Mouse (Mus musculus) intestine, embryonic 14.5 days (tissue): ENCODE data around the gene Serpina5. TPM values are rescaled to one million over a fixed set of nuclear protein-coding genes. Genes with fewer than 3 reads are reported as not detected.
A peak's percentile ranks its signal among the peaks of the same experiment; 100 is the strongest.

Experiments used
- ATAC-seq: fragments of 200-750 bp; cut with Nextera tagmentation; replicated peaks from 2 replicates; pipeline ENCODE4 v1.8.0; 2017; ENCODE audit warnings: low read depth, moderate number of reproducible peaks, moderate TSS enrichment, moderate library complexity; ENCODE audit not compliant: low FRiP score, low TSS enrichment
- DNase-seq: peaks from one replicate; pipeline ENCODE4 v3.0.0-alpha.2; 2018; ENCODE audit warnings: low spot score
- H3K27ac ChIP-seq: fragments of 300-500 bp; sonication (generic); 2 replicates; pipeline ENCODE4 v1.5.1; 2014; ENCODE audit warnings: low read depth, mild to moderate bottlenecking, control low read depth
- H3K27me3 ChIP-seq: fragments of 300-500 bp; sonication (generic); replicated peaks from 2 replicates; pipeline ENCODE4 v1.6.1; 2014; ENCODE audit warnings: low read length, control low read depth; ENCODE audit not compliant: control insufficient read depth, insufficient read depth
- H3K36me3 ChIP-seq: fragments of 300-500 bp; sonication (generic); 2 replicates; pipeline ENCODE4 v1.6.1; 2014; ENCODE audit warnings: low read length, control low read depth; ENCODE audit not compliant: control insufficient read depth, insufficient read depth
- H3K4me1 ChIP-seq: fragments of 300-500 bp; sonication (generic); replicated peaks from 2 replicates; pipeline ENCODE4 v1.6.1; 2014; ENCODE audit warnings: low read length, control low read depth, mixed read lengths; ENCODE audit not compliant: control insufficient read depth, insufficient read depth
- H3K4me2 ChIP-seq: fragments of 300-500 bp; sonication (generic); 2 replicates; pipeline ENCODE4 v1.6.1; 2014; ENCODE audit warnings: low read length
- H3K4me3 ChIP-seq: fragments of 300-500 bp; sonication (generic); 2 replicates; pipeline ENCODE4 v1.5.1; 2014; ENCODE audit warnings: low read depth, low read length, control low read depth, mixed read lengths
- H3K9ac ChIP-seq: fragments of 300-500 bp; sonication (generic); 2 replicates; pipeline ENCODE4 v1.6.1; 2014; ENCODE audit warnings: mild to moderate bottlenecking, low read length
- H3K9me3 ChIP-seq: fragments of 300-500 bp; sonication (generic); 2 replicates; pipeline ENCODE4 v1.6.1; 2016; ENCODE audit warnings: low read length, control low read depth; ENCODE audit not compliant: control insufficient read depth
- WGBS: fragments of 180-500 bp; shearing (Covaris S2); extraction: QIAGEN DNeasy Blood & Tissue Kit; methylation state at CpG from one replicate; pipeline ENCODE4 v1.1.7; 2014; 5-methylcytosine and 5-hydroxymethylcytosine counted together
- polyA plus RNA-seq: library from polyadenylated mRNA; unstranded; fragments of >200 nt; fragmentation: Nextera tagmentation; extraction: Ambion mirVana; gene quantifications from 2 replicates; pipeline ENCODE4 v1.2.1, GENCODE M21; 2014

Gene Serpina5
- polyA plus RNA-seq, 1 experiment from 2014 or later, result not detected

- DNase-seq, result peak; percentile 47
- Histone ChIP-seq H3K9ac (no peak overlapping the region), H3K4me2 (no peak overlapping the region), H3K4me1 (no peaks in the 10 kb centered on the region), H3K27ac (no peak overlapping the region), H3K36me3 (no peaks in the 10 kb centered on the region), H3K27me3 (no peaks in the 10 kb centered on the region), H3K4me3 (no peak overlapping the region), H3K9me3 (no peaks in the 10 kb centered on the region)
- 94% methylated on average over 4 of the region's 4 CpGs for WGBS
- no peak for ATAC-seq
These were observed 39.7 kb downstream of the Serpina5 start for GRCm38 (mm10) chr12:104140543-104141103.

DNA sequence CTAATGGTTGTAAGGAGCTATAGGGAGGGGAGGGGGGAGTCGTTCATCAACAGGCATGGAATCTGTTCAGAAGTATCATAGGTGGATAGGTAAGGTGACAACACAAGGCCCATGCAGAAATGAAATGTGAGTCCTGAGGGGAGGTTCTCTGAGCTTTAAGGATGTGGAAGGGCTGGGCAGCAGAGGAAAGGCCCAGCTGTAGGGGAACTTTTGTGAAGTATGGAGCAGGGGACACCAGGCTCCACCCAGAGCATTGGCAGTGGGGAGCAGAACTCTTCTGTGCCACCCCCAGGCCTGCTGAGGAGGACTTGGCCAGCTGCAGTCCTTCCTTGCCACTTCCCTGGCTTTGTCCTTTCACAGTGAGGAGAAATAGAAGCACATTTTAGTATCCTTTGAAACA is 40.6 kb downstream of the Serpina5 start:
- Histone ChIP-seq H3K9me3 (no peaks in the 10 kb centered on the region), H3K36me3 (no peaks in the 10 kb centered on the region), H3K4me3 (no peak overlapping the region), H3K9ac (no peak overlapping the region), H3K27ac (no peak overlapping the region), H3K27me3 (no peaks in the 10 kb centered on the region), H3K4me2 (no peak overlapping the region), H3K4me1 (no peaks in the 10 kb centered on the region)
- WGBS, result 80% methylated on average over 1 of the region's 1 CpGs
- DNase-seq (no peak), ATAC-seq (no peak)

GRCm38 (mm10) chr12:104142427-104142826 is 41.5 kb downstream of the Serpina5 start:
- no peak overlapping the region for H3K27ac ChIP-seq
- H3K9ac ChIP-seq, result no peak overlapping the region
- no peaks in the 10 kb centered on the region for H3K9me3 ChIP-seq
- no peak for DNase-seq
- H3K4me1 ChIP-seq, result no peaks in the 10 kb centered on the region
- no peak for ATAC-seq
- no peaks in the 10 kb centered on the region for H3K27me3 ChIP-seq
- H3K36me3 ChIP-seq, result no peaks in the 10 kb centered on the region
- no peak overlapping the region for H3K4me2 ChIP-seq
- 20% methylated on average over 1 of the region's 1 CpGs for WGBS
- no peak overlapping the region for H3K4me3 ChIP-seq

- Histone ChIP-seq H3K4me2 (no peak overlapping the region), H3K9ac (no peak overlapping the region), H3K27ac (no peak overlapping the region), H3K27me3 (no peaks in the 10 kb centered on the region), H3K36me3 (no peaks in the 10 kb centered on the region), H3K4me1 (no peaks in the 10 kb centered on the region), H3K4me3 (no peak overlapping the region), H3K9me3 (no peaks in the 10 kb centered on the region)
- ATAC-seq, result no peak
- 46% methylated on average over 1 of the region's 1 CpGs for WGBS
- DNase-seq, result no peak
These were observed 42.4 kb downstream of the Serpina5 start for GRCm38 (mm10) chr12:104143286-104143685.

DNA sequence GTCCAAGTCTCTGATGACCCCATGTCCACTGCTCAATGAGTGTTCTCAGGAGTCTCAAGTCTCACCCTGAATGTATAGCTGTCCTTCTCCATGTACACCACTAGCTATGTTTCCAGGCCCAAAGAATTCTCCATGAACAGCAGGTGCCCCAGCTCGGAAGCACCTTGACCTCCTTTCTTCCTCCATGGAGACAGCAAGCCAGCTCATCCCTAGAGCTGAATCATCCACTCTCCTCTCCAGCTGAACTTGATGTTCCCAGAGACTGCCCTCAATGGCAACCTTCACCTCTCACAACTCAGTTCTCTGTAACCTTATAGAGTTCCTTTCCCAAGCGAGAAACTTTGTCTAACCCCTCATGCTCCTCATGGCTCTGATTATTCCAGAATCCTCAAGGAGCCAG is 44.7 kb downstream of the Serpina5 start:
- no peaks in the 10 kb centered on the region for H3K9me3 ChIP-seq
- DNase-seq (no peak), ATAC-seq (no peak)
- H3K27ac ChIP-seq, result no peak overlapping the region
- WGBS, result 86% methylated on average over 2 of the region's 2 CpGs
- H3K9ac ChIP-seq, result no peak overlapping the region
- H3K4me3 ChIP-seq, result no peak overlapping the region
- no peak overlapping the region for H3K4me2 ChIP-seq
- H3K27me3 ChIP-seq, result no peaks in the 10 kb centered on the region
- no peaks in the 10 kb centered on the region for H3K4me1 ChIP-seq
- H3K36me3 ChIP-seq, result no peaks in the 10 kb centered on the region

DNA sequence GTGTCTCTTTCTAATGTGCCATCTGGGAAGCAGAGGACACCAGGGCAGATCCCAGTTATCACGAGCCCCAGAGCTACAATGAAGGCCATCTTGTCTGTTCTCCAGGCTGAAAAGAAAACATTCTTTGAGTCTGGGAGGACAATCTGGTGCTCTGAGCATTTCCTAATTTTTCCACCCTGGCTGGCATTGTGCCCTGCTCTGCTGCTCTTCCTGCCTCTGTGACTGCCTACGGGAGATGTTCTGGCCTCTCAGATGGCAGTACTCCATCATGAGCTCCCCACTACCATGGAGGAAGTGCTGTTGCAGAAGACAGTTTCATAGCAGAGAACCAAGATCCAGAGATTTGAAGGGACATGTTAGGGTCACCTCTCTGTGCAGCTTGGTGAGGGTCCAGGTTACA is 51.1 kb downstream of the Serpina5 start:
- no peak overlapping the region for H3K9ac ChIP-seq
- no peaks in the 10 kb centered on the region for H3K36me3 ChIP-seq
- no peak overlapping the region for H3K4me2 ChIP-seq
- DNase-seq, result peak; percentile 0
- H3K9me3 ChIP-seq, result no peaks in the 10 kb centered on the region
- no peaks in the 10 kb centered on the region for H3K4me1 ChIP-seq
- 88% methylated on average over 2 of the region's 2 CpGs for WGBS
- no peak for ATAC-seq
- no peak overlapping the region for H3K4me3 ChIP-seq
- H3K27me3 ChIP-seq, result no peaks in the 10 kb centered on the region
- H3K27ac ChIP-seq, result no peak overlapping the region

GRCm38 (mm10) chr12:104153041-104153645 is 52.2 kb downstream of the Serpina5 start:
- Histone ChIP-seq H3K9ac (no peak overlapping the region), H3K27ac (no peak overlapping the region), H3K27me3 (no peaks in the 10 kb centered on the region), H3K4me1 (no peaks in the 10 kb centered on the region), H3K4me3 (no peak overlapping the region), H3K9me3 (no peaks in the 10 kb centered on the region), H3K4me2 (no peak overlapping the region), H3K36me3 (no peaks in the 10 kb centered on the region)
- DNase-seq (peak; percentile 31), ATAC-seq (no peak)
- 74% methylated on average over 3 of the region's 3 CpGs for WGBS

GRCm38 (mm10) chr12:104153656-104154055 is 52.7 kb downstream of the Serpina5 start, which contains the start of gene Serpina3c:
Gene Serpina3c (minus strand): TSS chr12:104153870.
- ATAC-seq (no peak), DNase-seq (peak; percentile 31)
- no peaks in the 10 kb centered on the region for H3K27me3 ChIP-seq
- no peak within 1 kb of the TSS for H3K4me2 ChIP-seq
- WGBS, result 93% methylated on average over 2 of the region's 2 CpGs
- no peaks in the 10 kb centered on the region for H3K36me3 ChIP-seq
- no peaks in the 10 kb centered on the region for H3K4me1 ChIP-seq
- H3K9me3 ChIP-seq, result no peaks in the 10 kb centered on the region
- no peak within 1 kb of the TSS for H3K27ac ChIP-seq
- no peak within 1 kb of the TSS for H3K9ac ChIP-seq
- H3K4me3 ChIP-seq, result no peak within 1 kb of the TSS
